Mouse (Mus musculus): Measurements from ENCODE around the gene Dusp5.
A peak's percentile ranks its signal among the peaks of the same experiment; 100 is the strongest.

The Dusp5 gene

DNA sequence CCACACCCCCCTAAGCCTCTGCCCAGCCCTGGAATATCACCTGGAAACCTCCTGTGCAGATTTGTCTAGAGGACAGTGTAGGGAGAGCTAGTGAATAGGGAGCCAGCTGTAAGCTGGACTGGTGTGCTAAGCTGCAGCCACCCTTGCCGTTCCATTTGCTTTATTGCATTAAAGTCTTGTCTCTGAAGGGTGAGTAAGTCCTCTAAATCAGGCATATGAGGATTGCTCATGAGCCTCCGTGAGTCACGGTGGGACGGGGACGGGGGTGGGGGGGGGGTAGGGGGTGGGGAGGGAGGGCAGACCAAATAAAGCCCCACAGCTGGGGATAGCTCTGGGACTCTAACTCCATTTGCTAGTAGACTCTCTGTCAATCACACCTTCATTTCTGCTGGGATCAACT is 14.7 kb downstream of the Dusp5 start:
- no peak for DNase-seq (ENCODE audit: low spot score in 2 of 2)

DNA sequence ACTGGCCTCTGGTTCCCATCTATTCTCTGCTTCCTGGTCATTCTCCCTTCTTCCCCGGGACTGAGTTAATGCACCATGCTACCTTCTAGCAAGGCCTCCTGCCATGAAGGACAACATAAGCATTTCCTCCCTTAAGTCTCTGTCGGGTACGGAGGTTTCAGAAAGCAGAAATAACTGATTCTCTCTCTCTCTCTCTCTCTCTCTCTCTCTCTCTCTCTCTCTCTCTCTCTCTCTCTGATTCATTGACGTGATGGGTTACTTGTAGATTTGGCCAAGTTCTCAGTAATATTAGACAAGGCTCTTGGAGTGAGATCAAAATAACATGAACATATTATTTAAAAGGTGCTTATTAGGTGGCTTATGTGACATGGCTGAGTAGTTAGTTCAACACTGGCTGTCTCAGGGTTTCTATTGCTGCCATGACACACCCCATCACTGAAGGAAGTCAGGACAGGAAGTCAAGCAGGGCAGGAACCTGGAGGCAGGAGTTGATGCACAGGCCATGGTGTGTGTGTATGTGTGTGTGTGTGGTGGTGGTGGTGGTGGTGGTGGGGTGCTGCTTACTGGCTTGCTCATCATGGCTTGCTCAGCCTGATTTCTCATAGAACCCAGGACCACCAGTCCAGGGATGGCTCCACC is 16.1 kb downstream of the Dusp5 start:
- no peak for DNase-seq (ENCODE audit: low spot score in 2 of 2)

DNA sequence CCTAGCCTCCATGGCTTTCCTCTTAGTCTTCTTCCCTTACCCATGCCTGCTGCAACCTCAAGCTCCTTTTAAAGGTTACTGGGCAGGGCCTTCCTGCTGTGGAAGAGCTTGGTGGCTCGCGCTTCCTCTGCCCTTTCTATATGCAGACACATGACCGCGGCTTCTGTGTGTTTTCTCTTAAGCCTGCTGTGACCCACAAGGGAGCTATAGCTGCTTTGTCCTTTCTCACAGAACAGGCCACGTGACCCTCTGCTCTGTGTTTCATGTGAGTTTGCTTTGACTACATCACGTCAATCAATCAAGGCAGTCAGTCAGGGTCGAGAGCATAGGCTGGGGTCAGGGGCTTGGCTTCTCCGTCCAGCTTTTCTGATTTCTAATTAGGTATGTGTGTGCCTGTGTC is 18.7 kb downstream of the Dusp5 start:
- no peak for DNase-seq (ENCODE audit: low spot score in 2 of 2)

DNA sequence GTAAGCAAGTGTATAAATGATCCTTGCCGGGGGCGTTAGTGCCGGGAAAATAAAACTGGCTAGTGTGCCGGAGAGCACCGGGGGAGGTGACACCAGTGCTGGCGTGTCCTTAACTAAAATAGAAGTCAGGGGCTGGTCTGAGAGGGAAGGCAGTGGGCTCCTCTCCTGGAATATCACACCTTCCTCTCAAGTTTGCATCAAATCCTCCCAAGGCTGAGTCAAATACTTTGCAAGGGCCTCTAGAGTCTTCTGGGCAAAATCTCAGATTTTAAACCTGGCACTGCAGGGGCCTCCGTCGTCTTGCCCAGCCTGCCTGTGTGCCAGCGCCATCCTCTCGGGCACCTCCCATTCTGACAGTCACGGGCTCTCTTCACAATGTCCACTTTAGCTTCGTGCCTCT is 22.1 kb downstream of the Dusp5 start:
- DNase-seq (ENCODE audit: low spot score in 2 of 2) = no peak

DNA sequence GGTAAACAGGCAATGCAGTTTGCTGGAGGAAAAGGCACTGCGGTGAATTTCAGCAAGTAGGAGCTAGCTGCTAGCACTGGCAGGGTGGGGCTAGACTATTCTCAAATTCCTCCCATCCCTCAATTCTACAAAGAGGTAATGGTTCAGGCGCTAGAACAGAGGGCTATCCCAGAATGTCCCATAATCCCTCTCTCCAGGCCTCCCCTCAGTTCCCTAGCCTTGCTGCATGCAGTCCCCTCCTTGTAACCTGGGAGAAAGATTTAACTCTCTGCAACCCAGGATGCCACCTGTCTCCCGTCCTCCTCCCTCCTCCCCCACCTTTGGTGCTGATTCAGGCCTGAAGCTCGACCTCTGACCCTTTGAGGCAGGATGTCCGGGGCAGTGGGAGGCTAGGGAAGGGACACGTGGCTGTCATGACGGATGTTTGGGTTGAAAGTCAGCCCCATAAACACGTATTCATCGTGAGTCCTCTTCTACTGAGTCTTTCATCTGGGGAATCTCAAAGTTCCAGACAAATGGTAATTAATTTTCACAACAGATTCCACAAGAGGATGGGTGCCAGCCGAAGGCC is 23.4 kb downstream of the Dusp5 start:
- DNase-seq (ENCODE audit: low spot score in 2 of 2) = no peak

GRCm38 (mm10) chr19:53552795-53553194 is 23.9 kb downstream of the Dusp5 start:
- no peak for DNase-seq (ENCODE audit: low spot score in 2 of 2)

DNA sequence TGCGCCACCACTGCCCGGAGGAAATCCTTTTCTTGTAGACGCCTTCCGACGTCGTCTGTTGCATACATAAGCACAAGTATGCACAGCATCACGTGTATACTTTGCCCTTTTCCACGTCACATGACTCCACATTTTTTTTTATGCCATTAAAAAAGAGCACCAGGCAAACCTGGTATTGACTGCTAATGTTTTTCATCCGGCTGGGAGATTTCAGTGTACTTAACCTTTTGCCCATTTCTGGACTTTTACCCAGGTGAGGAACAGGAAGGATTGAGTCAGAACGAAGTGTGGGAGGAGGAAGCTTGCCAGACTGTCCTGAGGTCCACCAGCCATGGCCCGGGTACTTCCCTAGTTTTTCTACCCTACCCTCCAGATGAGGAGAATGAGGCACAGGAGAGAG is 25.5 kb downstream of the Dusp5 start:
- DNase-seq (ENCODE audit: low spot score in 2 of 2) = no peak

DNA sequence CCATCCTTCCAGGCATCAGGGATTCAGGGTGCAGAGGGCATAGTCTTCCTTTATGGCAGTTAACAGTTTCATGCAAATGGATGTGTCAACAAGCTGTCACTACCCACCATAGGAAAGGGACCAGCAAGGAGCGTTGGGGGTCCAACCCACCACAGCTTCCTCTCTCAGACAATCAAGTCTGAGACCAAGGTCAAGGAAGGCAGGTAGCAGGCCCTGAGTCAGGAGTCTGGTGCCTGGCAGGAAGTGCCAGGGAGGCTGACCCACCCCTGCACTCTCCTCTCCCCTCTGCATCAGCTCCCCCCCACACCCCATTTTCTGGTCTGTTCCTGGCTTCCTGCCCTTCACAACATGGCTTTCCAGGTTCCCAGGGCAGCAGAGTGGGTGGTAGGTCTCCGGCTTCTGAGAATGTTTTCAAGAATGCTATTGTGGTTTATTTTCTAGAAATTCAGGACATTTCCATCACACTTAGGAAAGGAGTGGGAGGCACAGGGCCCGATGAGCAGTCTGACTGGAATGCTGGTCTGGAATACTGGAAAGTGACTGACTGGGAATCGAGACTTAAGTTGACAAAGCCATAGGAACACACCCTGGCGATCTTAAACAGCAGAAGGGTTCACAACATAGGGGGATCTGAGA is 26.2 kb downstream of the Dusp5 start:
- no peak for DNase-seq (ENCODE audit: low spot score in 2 of 2)

GRCm38 (mm10) chr19:53556841-53557240 is 27.9 kb downstream of the Dusp5 start:
- no peak for DNase-seq (ENCODE audit: low spot score in 2 of 2)

GRCm38 (mm10) chr19:53557267-53557936 is 28.5 kb downstream of the Dusp5 start:
- DNase-seq (ENCODE audit: low spot score in 2 of 2) = no peak

- no peak for DNase-seq (ENCODE audit: low spot score in 2 of 2)
These were observed 31.5 kb downstream of the Dusp5 start for GRCm38 (mm10) chr19:53560436-53560835.

GRCm38 (mm10) chr19:53564174-53564573 is 35.3 kb downstream of the Dusp5 start:
- no peak for DNase-seq (ENCODE audit: low spot score in 2 of 2)

GRCm38 (mm10) chr19:53565565-53566277 is 36.8 kb downstream of the Dusp5 start:
- no peak for DNase-seq (ENCODE audit: low spot score in 2 of 2)

DNA sequence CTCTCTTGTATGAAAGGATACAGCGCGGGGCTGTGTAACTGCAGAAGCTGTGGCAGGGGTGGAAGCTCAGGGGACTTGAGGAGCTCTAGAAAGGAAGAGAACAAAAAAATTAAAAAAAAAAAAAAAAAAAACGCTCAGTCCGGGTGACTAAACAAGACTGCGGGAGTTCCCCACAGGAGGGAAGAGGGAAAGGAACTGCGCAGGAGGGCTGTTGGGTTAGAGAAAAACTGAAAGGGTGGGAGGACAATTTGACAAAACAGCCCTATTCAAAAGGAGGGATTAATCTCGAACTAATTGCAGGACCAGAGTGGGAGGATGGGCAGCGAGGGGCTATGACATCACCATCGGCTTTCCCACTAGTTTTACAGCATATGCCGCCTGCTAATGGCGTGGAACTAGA is 39.0 kb downstream of the Dusp5 start:
- peak in 1 of 2 experiments; percentile 14 for DNase-seq (ENCODE audit: low spot score in 2 of 2)

DNA sequence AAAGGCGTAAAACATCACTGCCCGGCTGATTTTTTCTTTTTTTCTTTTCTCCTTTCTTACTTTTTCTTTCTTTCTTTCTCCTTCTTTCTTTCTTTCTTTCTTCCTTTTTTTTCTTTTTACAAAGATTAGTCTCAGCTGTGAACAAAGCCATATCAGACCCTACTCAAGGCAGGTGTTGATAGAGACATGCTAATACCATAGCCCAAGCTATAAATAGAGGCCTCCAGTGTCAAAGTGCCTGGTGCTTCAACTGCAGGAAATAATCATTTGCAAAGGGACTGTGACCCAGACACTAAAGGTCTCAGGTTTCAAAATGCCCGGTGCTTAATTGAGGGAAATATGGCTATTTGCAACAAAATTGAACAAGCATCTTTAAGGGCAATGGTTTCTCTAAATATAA is 39.6 kb downstream of the Dusp5 start:
- peak in 1 of 2 experiments; percentile 2 for DNase-seq (ENCODE audit: low spot score in 2 of 2)

DNA sequence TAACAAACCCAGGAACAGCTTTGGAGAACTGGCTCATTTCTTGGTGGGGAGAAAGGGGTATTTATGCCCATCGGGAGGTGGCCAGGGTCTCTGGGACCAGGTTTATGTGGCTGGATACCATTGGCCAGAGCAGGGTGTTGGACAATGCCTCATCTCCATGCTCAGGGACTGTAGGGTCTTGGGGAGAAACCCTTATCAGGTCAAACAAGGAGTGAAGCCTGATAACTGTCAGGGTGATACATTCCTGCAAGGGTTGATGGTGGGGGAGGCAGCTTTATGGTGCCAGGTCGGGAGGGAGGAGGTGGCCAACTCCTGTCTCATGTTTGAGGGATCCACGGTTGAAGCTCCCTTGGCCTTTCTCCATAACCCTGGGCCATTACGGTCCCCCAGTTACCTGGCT is 42.1 kb downstream of the Dusp5 start:
- DNase-seq (ENCODE audit: low spot score in 2 of 2) = peak in 1 of 2 experiments; percentile 6

- DNase-seq (ENCODE audit: low spot score in 2 of 2) = peak in 1 of 2 experiments; percentile 11
These were observed 42.9 kb downstream of the Dusp5 start for GRCm38 (mm10) chr19:53571501-53572428.

- DNase-seq (ENCODE audit: low spot score in 2 of 2) = peak in 1 of 2 experiments; percentile 5
These were observed 43.7 kb downstream of the Dusp5 start for GRCm38 (mm10) chr19:53572607-53573006.

DNA sequence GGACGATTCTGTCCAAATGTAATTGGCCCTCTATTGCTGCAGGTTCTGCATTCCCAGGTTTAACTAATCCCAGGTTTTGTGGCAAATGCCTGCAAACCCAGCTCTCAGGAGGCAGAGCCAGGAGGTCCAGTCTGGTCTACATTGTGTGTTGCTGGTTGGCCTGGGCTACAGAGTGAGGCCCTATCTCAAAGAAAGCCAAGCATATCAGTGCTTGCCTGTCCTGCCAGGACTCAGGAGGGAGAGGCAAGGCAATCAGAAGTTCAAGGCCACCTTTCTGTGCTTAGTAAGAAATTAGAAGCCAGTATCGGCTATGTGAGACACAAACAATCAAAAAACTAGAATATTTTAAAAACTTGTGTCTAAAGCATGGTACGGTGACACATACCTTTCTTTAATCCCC is 44.2 kb downstream of the Dusp5 start:
- DNase-seq (ENCODE audit: low spot score in 2 of 2) = peak in 1 of 2 experiments; percentile 7

DNA sequence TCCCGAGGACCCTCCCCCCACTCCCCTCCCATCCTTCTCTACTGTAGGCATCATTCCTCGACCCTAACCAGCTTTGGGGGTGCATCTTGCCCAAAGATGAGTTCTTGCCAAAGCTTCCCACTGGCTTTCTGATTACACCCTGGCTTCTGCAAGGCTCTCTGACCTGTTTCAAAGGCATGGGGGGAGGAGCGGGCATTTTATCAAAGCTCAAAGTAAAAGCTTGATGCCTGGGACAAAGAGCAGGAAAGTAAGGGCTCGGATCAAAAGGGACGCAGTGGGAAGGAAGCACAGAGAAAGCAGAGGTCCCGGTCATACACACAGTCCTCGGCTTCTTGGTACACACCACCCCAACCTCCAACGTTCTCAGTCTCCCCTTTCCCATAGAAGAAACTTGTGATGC is 45.2 kb downstream of the Dusp5 start:
- peak in 1 of 2 experiments; percentile 7 for DNase-seq (ENCODE audit: low spot score in 2 of 2)

DNA sequence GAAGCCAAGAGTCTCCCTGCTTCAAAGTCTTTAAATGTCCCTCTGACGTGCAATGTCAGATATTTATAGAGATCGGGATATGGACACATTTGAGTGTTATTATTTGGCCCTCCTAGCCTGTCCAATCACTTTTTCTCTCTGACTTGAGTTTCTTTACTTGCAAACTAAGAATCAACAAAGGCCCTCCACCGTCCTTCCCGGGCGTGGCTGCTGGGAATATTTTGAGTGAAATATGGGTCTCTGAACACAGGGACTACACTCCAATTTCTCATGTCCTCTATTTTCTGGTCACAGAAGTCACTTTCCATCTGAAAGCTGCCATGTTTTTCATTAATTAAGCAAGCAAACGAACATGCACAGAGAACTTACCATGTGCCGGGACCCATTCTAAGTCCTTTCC is 45.6 kb downstream of the Dusp5 start:
- peak in 1 of 2 experiments; percentile 2 for DNase-seq (ENCODE audit: low spot score in 2 of 2)

Measured in spleen, postnatal 10 days (tissue).